Mouse (Mus musculus) heart, adult 9 months (tissue): ENCODE measurements at regions not wholly inside any gene's neighbourhood (a gene's known extent, or its start where the extent isn't known, plus 50 kb on each side); places are given as distances from the start of the nearest gene placed in this dataset.

Experiments
- DNase-seq, 2 experiments: peaks; one replicate each; pipeline ENCODE4 v3.0.0; 2022; ENCODE audit warnings: low spot score in 2 of 2

GRCm38 (mm10) chr7:123642596-123642995 is 142.3 kb upstream of the Zkscan2 start:
- no peak for DNase-seq

GRCm38 (mm10) chr7:123643426-123643825 is 143.2 kb upstream of the Zkscan2 start:
- DNase-seq: no peak

GRCm38 (mm10) chr7:123645521-123645920 is 145.3 kb upstream of the Zkscan2 start:
- no peak for DNase-seq

GRCm38 (mm10) chr7:123665459-123665858 is 165.2 kb upstream of the Zkscan2 start:
- no peak for DNase-seq

- DNase-seq: no peak
These were observed 184.5 kb upstream of the Zkscan2 start for GRCm38 (mm10) chr7:123684762-123685161.

GRCm38 (mm10) chr7:123686547-123686946 is 186.3 kb upstream of the Zkscan2 start:
- DNase-seq: no peak

- DNase-seq: no peak
These were observed 230.8 kb upstream of the Zkscan2 start for GRCm38 (mm10) chr7:123731016-123731415.

GRCm38 (mm10) chr7:123733061-123733460 is 232.8 kb upstream of the Zkscan2 start:
- DNase-seq: no peak

- DNase-seq: no peak
These were observed 234.7 kb upstream of the Hs3st4 start for GRCm38 (mm10) chr7:123747986-123748385.

- no peak for DNase-seq
These were observed 229.4 kb upstream of the Hs3st4 start for GRCm38 (mm10) chr7:123753252-123753651.

- DNase-seq: no peak
These were observed 187.6 kb upstream of the Hs3st4 start for GRCm38 (mm10) chr7:123795036-123795435.

- no peak for DNase-seq
These were observed 186.6 kb upstream of the Hs3st4 start for GRCm38 (mm10) chr7:123796096-123796495.

GRCm38 (mm10) chr7:123805650-123806049 is 177.0 kb upstream of the Hs3st4 start:
- DNase-seq: no peak

- no peak for DNase-seq
These were observed 158.7 kb upstream of the Hs3st4 start for GRCm38 (mm10) chr7:123823976-123824375.

- no peak for DNase-seq
These were observed 156.3 kb upstream of the Hs3st4 start for GRCm38 (mm10) chr7:123826406-123826805.

GRCm38 (mm10) chr7:123842552-123842951 is 140.1 kb upstream of the Hs3st4 start:
- no peak for DNase-seq

GRCm38 (mm10) chr7:123847081-123847480 is 135.6 kb upstream of the Hs3st4 start:
- DNase-seq: no peak

GRCm38 (mm10) chr7:123848644-123849043 is 134.0 kb upstream of the Hs3st4 start:
- no peak for DNase-seq

- no peak for DNase-seq
These were observed 133.4 kb upstream of the Hs3st4 start for GRCm38 (mm10) chr7:123849220-123849619.

- DNase-seq: peak in 1 of 2 experiments; percentile 2
These were observed 132.1 kb upstream of the Hs3st4 start for GRCm38 (mm10) chr7:123850272-123851197.

GRCm38 (mm10) chr7:123857539-123857938 is 125.1 kb upstream of the Hs3st4 start:
- DNase-seq: no peak

GRCm38 (mm10) chr7:123861706-123862105 is 121.0 kb upstream of the Hs3st4 start:
- no peak for DNase-seq

GRCm38 (mm10) chr7:123896759-123897444 is 85.8 kb upstream of the Hs3st4 start:
- no peak for DNase-seq
